14 mouse cellular contexts compared by ENCODE assay signal in genomic region chr10:14600056-14600455, GRCm38 (mm10).
"Had no signal": no experiment of that assay in that cellular context is flagged by ENCODE, and none has a peak within 500 bp of the region (broad histone marks: within the 10 kb centered on the region; RNA-seq: fewer than 3 reads in every experiment).

No protein-coding gene starts in this region.

- DNase-seq: gastrocnemius, postnatal 14 days; gastrocnemius, postnatal 36 days; heart, adult 11 months; heart, adult 2 months; heart, postnatal 14 days; heart, postnatal 36 days; kidney, adult 11 months; kidney, adult 2 months; kidney, adult 9 months; kidney, postnatal 14 days; kidney, postnatal 36 days; layer of hippocampus, adult 9-11 months; layer of hippocampus, postnatal 36 days; left cerebral cortex, postnatal 4 days had no signal
